Mouse (Mus musculus) erythroblast, embryonic 14.5 days (primary cell): ENCODE measurements around the gene Adamts4.

Experiments
- GATA1 ChIP-seq: IDR thresholded peaks from 2 replicates; pipeline ENCODE4 v1.6.1; 2012; ENCODE audit warnings: low read length, inconsistent platforms, mixed read lengths
- TAL1 ChIP-seq: IDR thresholded peaks from 3 replicates; pipeline ENCODE4 v1.6.1; 2012; ENCODE audit warnings: low read length, inconsistent platforms, mixed read lengths

DNA sequence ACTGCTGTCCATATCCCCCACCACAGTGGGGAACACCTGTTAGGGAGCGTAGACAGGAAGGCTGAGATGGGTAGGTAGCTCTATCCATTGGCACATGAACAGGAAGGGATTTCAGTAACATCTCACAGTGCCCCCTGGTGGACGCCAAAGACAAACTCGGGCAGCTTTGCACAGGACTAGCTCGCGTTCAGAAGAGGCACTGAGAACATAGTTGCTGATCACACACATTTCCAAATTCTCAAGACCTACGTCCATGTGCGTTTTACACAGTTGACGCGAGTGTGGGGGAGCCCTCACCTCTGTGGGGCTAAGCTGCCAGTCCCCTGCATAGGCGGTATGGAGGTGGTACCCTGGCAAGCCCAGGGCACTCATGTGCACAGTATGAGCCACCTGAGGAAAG lies 29.4 kb upstream of the Adamts4 start:
- TF ChIP-seq GATA1 = no peak
- TF ChIP-seq TAL1 = no peak
